Comparison of ENCODE assay signal across 14 mouse cellular contexts in genomic region chr15:86206385-86206784, GRCm38 (mm10). TPM values are rescaled to one million over a fixed set of nuclear protein-coding genes. Genes with fewer than 3 reads are reported as not detected.
DNase-seq lines count a peak whose midpoint lies in the region; ATAC-seq and TF ChIP-seq lines count a peak whose summit lies in the region.
"Had no signal": no experiment of that assay in that cellular context is flagged by ENCODE, and none has a peak within 500 bp of the region (broad histone marks: within the 10 kb centered on the region; RNA-seq: fewer than 3 reads in every experiment).

No protein-coding gene starts in this region.

- TF ChIP-seq CTCF in lung, postnatal 0 days (IDR thresholded peaks at IDR 0.05): peak; percentile 31

- peaks cover 33% of the 10 kb centered on the region for H3K4me1 ChIP-seq in heart, embryonic 12.5 days (replicated peaks)
- peaks cover 5% of the 10 kb centered on the region for H3K4me1 ChIP-seq in lung, postnatal 0 days (ENCODE audit: insufficient read depth, low read depth, low read length)
- H3K4me1 ChIP-seq in forebrain, embryonic 12.5 days: peaks cover 5% of the 10 kb centered on the region; the same call in 1 of the 2 replicates
- H3K4me1 ChIP-seq: forebrain, embryonic 15.5 days had no signal

- H3K9me3 ChIP-seq in heart, embryonic 12.5 days (replicated peaks): no peaks in the 10 kb centered on the region
- no peaks in the 10 kb centered on the region for H3K9me3 ChIP-seq in lung, postnatal 0 days (ENCODE audit: low read length)
- H3K9me3 ChIP-seq in forebrain, embryonic 12.5 days: no peaks in the 10 kb centered on the region
- H3K9me3 ChIP-seq: embryonic facial prominence, embryonic 15.5 days; forebrain, embryonic 15.5 days had no signal

- H3K36me3 ChIP-seq in heart, embryonic 12.5 days: no peaks in the 10 kb centered on the region
- H3K36me3 ChIP-seq in lung, postnatal 0 days (ENCODE audit: insufficient read depth, low read length): no peaks in the 10 kb centered on the region
- no peaks in the 10 kb centered on the region for H3K36me3 ChIP-seq in forebrain, embryonic 12.5 days (replicated peaks)
- H3K36me3 ChIP-seq: embryonic facial prominence, embryonic 15.5 days; forebrain, embryonic 15.5 days had no signal

- no peak overlapping the region for H3K4me3 ChIP-seq in heart, embryonic 12.5 days
- H3K4me3 ChIP-seq in lung, postnatal 0 days (ENCODE audit: low read depth, low read length): no peak overlapping the region
- no peak overlapping the region for H3K4me3 ChIP-seq in forebrain, embryonic 12.5 days (replicated peaks)
- H3K4me3 ChIP-seq: embryonic facial prominence, embryonic 15.5 days; forebrain, embryonic 15.5 days had no signal

- H3K27ac ChIP-seq in heart, embryonic 12.5 days (ENCODE audit: poor library complexity, severe bottlenecking): 0 out of 2 replicates have a peak overlapping the region, but pooled peaks have one; percentile 4
- H3K27ac ChIP-seq in lung, postnatal 0 days (ENCODE audit: low read length): peak overlapping the region; percentile 40; the same call in 1 of the 2 replicates
- H3K27ac ChIP-seq in forebrain, embryonic 12.5 days: no peak overlapping the region
- H3K27ac ChIP-seq: embryonic facial prominence, embryonic 15.5 days; forebrain, embryonic 15.5 days had no signal

- no peak overlapping the region for H3K9ac ChIP-seq in heart, embryonic 12.5 days
- H3K9ac ChIP-seq in lung, postnatal 0 days (replicated peaks; ENCODE audit: low read depth): no peak overlapping the region
- H3K9ac ChIP-seq in forebrain, embryonic 12.5 days: no peak overlapping the region
- H3K9ac ChIP-seq: embryonic facial prominence, embryonic 15.5 days; forebrain, embryonic 15.5 days had no signal

- no peak for DNase-seq in heart, adult 8-10 months (ENCODE audit: low spot score)
- peak; percentile 63 for DNase-seq in lung, postnatal 0 days (ENCODE audit: low spot score)
- no peak for DNase-seq in lung, postnatal 10 days
- DNase-seq in kidney, adult 9 months: peak; percentile 64
- no peak for DNase-seq in embryo, embryonic 9.5 days (ENCODE audit: extremely low spot score)
- DNase-seq: adrenal gland, postnatal 14 days; cerebellum, adult 8-10 months; gastrocnemius, postnatal 25 days; right cerebral cortex, postnatal 4 days had no signal

- H3K4me2 ChIP-seq in heart, embryonic 12.5 days: no peak overlapping the region
- no peak overlapping the region for H3K4me2 ChIP-seq in lung, postnatal 0 days (replicated peaks; ENCODE audit: low read depth, low read length)
- H3K4me2 ChIP-seq in forebrain, embryonic 12.5 days: no peak overlapping the region
- H3K4me2 ChIP-seq: embryonic facial prominence, embryonic 15.5 days; forebrain, embryonic 15.5 days had no signal

- WGBS in heart, embryonic 12.5 days: 66% methylated on average over 4 of the region's 4 CpGs
- 58% methylated on average over 4 of the region's 4 CpGs for WGBS in lung, postnatal 0 days
- WGBS in forebrain, embryonic 12.5 days: 75% methylated on average over 4 of the region's 4 CpGs

- TF ChIP-seq EP300 in lung, postnatal 0 days (IDR thresholded peaks at IDR 0.05): peak; percentile 63; the same call in 1 of the 2 replicates

- H3K27me3 ChIP-seq in heart, embryonic 12.5 days (replicated peaks): peaks cover 7% of the 10 kb centered on the region; the same call in 1 of the 2 replicates
- no peaks in the 10 kb centered on the region for H3K27me3 ChIP-seq in lung, postnatal 0 days (replicated peaks; ENCODE audit: insufficient read depth, low read length)
- H3K27me3 ChIP-seq in forebrain, embryonic 12.5 days: no peaks in the 10 kb centered on the region
- H3K27me3 ChIP-seq: CH12.LX; embryonic facial prominence, embryonic 15.5 days; forebrain, embryonic 15.5 days had no signal

- ATAC-seq in heart, embryonic 12.5 days (ENCODE audit: insufficient number of reproducible peaks, low FRiP score): no peak
- peak; percentile 32 for ATAC-seq in lung, postnatal 0 days
- ATAC-seq in forebrain, embryonic 12.5 days (ENCODE audit: low FRiP score): no peak
- ATAC-seq: forebrain, embryonic 15.5 days had no signal

RNA-seq across cellular contexts. Expression of gene Tbc1d22a, which starts 7.9 kb away (rescaled TPM):
- 10.3 and 10.7 TPM in 2 replicates for polyA plus RNA-seq in heart, embryonic 12.5 days (2016; fragmentation: Nextera tagmentation; extraction: Ambion mirVana)
- total RNA-seq in heart, adult 8-10 months (2022): 10 to 100 TPM; 24.9 to 30.8 (median 27.7) TPM
- 11.8 and 13.1 TPM in 2 replicates for polyA plus RNA-seq in lung, postnatal 0 days (2015; fragmentation: Nextera tagmentation; extraction: Ambion mirVana)
- 9.1 and 9.4 TPM in 2 replicates for polyA plus RNA-seq in forebrain, embryonic 12.5 days (2016; fragmentation: Nextera tagmentation; extraction: Ambion mirVana)

RNA-seq across cellular contexts. Expression of gene Cerk, which starts 20.4 kb away (rescaled TPM):
- polyA plus RNA-seq in heart, embryonic 12.5 days (2016; fragmentation: Nextera tagmentation; extraction: Ambion mirVana): 15.3 and 16.3 TPM in 2 replicates
- total RNA-seq in heart, adult 8-10 months (2022): 10 to 100 TPM; 25.5 to 32.9 (median 29.4) TPM
- polyA plus RNA-seq in lung, postnatal 0 days (2015; fragmentation: Nextera tagmentation; extraction: Ambion mirVana): 16.9 and 20.0 TPM in 2 replicates
- polyA plus RNA-seq in forebrain, embryonic 12.5 days (2016; fragmentation: Nextera tagmentation; extraction: Ambion mirVana): 24.1 and 24.9 TPM in 2 replicates

Comparison
In these comparisons a context has a peak if more than half of its experiments do, and no peak if none do; other contexts are left out.
1. DNase-seq: peak in lung, postnatal 0 days (single experiment) and kidney, adult 9 months (single experiment); none in heart, adult 8-10 months (single experiment), lung, postnatal 10 days (single experiment) and embryo, embryonic 9.5 days (single experiment).